Mouse (Mus musculus): ENCODE measurements around the gene Cycs. TPM values are rescaled to one million over a fixed set of nuclear protein-coding genes. Genes with fewer than 3 reads are reported as not detected.

Cycs gene
- polyA plus RNA-seq (2012; rRNA removed): 6.6 and 12.7 TPM in 2 replicates

- Histone ChIP-seq H3K27me3 (replicated peaks; ENCODE audit: control insufficient read depth, insufficient read depth, low read length) (no peaks in the 10 kb centered on the region), H3K4me1 (ENCODE audit: control insufficient read depth, insufficient read depth, low read length) (peaks cover 18% of the 10 kb centered on the region), H3K27ac (ENCODE audit: insufficient read depth, low read depth, low read length) (peak within 1 kb of the TSS; percentile 94), H3K4me3 (ENCODE audit: insufficient read depth, low read depth, low read length) (peak within 1 kb of the TSS; percentile 95), H3K36me3 (ENCODE audit: control insufficient read depth, insufficient read depth, low read length) (peaks cover 9% of the 10 kb centered on the region; the same call in 1 of the 2 replicates)
- DNase-seq: peak; percentile 100
- TF ChIP-seq CTCF (conservative IDR thresholded peaks at IDR 0.05; ENCODE audit: insufficient read depth, insufficient read length, low read depth, low read length): peak; percentile 40; the same call in 1 of the 2 replicates
- peak; percentile 66 for TF ChIP-seq POLR2A (IDR thresholded peaks at IDR 0.05; ENCODE audit: low read depth, low read length)
- under 1% methylated on average over 78 of the region's 78 CpGs for WGBS
Measured at GRCm38 (mm10) chr6:50566141-50566996, at the start of gene Cycs. Gene Cycs, minus strand, starts transcription at chr6:50566538.

DNA sequence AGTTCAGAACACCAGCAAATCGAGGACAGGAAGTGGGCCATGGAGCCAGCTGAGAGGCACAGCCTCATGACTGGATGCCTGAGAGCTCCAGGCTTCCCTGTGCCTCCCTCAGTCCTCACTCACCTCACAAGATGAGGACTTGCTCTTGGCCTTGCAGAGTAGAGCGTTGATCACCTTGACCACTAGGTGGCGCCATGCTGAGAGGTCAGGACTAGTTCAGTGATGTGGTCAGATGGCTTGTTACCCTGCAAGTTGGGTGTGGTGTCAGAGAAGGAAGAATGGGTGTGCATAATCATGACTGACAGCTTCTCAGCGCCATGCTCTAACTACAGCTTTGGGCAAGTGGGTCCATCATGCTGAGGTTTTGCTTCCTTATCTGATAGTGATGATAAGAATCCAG lies 35.3 kb upstream of the Cycs start:
- peak; percentile 37 for DNase-seq
- H3K36me3 ChIP-seq (ENCODE audit: control insufficient read depth, insufficient read depth, low read length): no peaks in the 10 kb centered on the region
- no peaks in the 10 kb centered on the region for H3K4me1 ChIP-seq (ENCODE audit: control insufficient read depth, insufficient read depth, low read length)
- no peak overlapping the region for H3K27ac ChIP-seq (ENCODE audit: insufficient read depth, low read depth, low read length)
- WGBS: 42% methylated on average over 4 of the region's 4 CpGs
- TF ChIP-seq CTCF (conservative IDR thresholded peaks at IDR 0.05; ENCODE audit: insufficient read depth, insufficient read length, low read depth, low read length) (peak; percentile 83), POLR2A (IDR thresholded peaks at IDR 0.05; ENCODE audit: low read depth, low read length) (no peak)
- H3K4me3 ChIP-seq (ENCODE audit: insufficient read depth, low read depth, low read length): no peak overlapping the region
- H3K27me3 ChIP-seq (replicated peaks; ENCODE audit: control insufficient read depth, insufficient read depth, low read length): no peaks in the 10 kb centered on the region

- peak; percentile 43 for DNase-seq
- Histone ChIP-seq H3K4me1 (ENCODE audit: control insufficient read depth, insufficient read depth, low read length) (no peaks in the 10 kb centered on the region), H3K36me3 (ENCODE audit: control insufficient read depth, insufficient read depth, low read length) (no peaks in the 10 kb centered on the region), H3K27ac (ENCODE audit: insufficient read depth, low read depth, low read length) (no peak overlapping the region), H3K27me3 (replicated peaks; ENCODE audit: control insufficient read depth, insufficient read depth, low read length) (no peaks in the 10 kb centered on the region), H3K4me3 (ENCODE audit: insufficient read depth, low read depth, low read length) (no peak overlapping the region)
- TF ChIP-seq POLR2A (IDR thresholded peaks at IDR 0.05; ENCODE audit: low read depth, low read length) (no peak), CTCF (conservative IDR thresholded peaks at IDR 0.05; ENCODE audit: insufficient read depth, insufficient read length, low read depth, low read length) (no peak)
- WGBS: 36% methylated on average over 5 of the region's 5 CpGs
Measured at GRCm38 (mm10) chr6:50598560-50598959, 32.2 kb upstream of the Cycs start.

DNA sequence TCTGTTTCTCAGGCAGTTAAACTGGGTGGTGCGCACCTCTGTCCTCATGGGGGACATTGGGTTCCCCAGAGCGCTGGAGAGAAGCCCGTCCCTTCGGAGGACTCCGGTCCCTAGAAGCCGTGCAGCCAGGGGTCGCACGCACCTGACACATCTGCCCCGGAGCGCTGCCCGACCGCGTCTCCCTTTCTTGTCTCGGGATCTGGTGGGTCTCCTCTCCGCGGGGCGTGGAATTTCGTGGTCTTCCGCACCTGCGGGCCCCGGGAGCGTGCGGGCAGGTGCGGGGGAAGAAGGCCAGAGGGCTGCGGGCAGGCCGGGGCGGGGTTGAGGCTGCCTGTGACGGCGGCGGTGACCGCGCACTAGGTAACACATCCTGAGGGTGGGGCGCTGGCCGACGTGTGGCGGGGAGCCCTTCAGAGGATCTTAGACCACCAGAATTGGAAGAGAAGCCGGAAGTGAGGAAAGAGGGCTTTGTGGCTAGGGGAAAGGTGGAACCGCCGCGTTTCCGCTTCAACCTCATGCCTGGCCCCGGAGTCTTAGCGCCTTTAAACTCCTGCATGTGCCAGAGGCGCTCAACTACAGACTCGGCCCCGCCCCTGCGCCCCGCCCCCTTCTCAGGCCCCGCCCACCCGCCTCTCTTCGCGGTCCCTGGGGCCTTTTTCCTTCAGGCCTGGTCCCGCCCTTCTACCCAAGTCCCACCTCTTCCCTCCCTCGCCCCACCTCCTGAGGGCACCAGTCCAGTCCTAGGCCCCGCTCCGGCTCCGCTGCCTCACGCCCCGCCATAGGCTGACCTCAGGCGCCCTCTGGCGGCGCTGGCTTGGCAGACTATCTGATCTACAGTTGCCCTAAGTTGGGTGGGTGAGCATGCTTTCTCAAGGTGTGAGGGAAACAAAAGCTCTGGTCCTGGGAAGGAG lies 30.2 kb upstream of the Cycs start, which contains the start of gene 4921507P07Rik:
TSS of gene 4921507P07Rik (minus strand) at position 332 of the 911 bp plus-strand sequence.
- no peaks in the 10 kb centered on the region for H3K27me3 ChIP-seq (replicated peaks; ENCODE audit: control insufficient read depth, insufficient read depth, low read length)
- 1% methylated on average over 56 of the region's 62 CpGs for WGBS
- DNase-seq: peak; percentile 97
- no peak within 1 kb of the TSS for H3K27ac ChIP-seq (ENCODE audit: insufficient read depth, low read depth, low read length)
- no peaks in the 10 kb centered on the region for H3K36me3 ChIP-seq (ENCODE audit: control insufficient read depth, insufficient read depth, low read length)
- TF ChIP-seq POLR2A (IDR thresholded peaks at IDR 0.05; ENCODE audit: low read depth, low read length) (no peak), CTCF (conservative IDR thresholded peaks at IDR 0.05; ENCODE audit: insufficient read depth, insufficient read length, low read depth, low read length) (peak; percentile 75)
- H3K4me1 ChIP-seq (ENCODE audit: control insufficient read depth, insufficient read depth, low read length): no peaks in the 10 kb centered on the region
- peak within 1 kb of the TSS; percentile 59 for H3K4me3 ChIP-seq (ENCODE audit: insufficient read depth, low read depth, low read length)

DNA sequence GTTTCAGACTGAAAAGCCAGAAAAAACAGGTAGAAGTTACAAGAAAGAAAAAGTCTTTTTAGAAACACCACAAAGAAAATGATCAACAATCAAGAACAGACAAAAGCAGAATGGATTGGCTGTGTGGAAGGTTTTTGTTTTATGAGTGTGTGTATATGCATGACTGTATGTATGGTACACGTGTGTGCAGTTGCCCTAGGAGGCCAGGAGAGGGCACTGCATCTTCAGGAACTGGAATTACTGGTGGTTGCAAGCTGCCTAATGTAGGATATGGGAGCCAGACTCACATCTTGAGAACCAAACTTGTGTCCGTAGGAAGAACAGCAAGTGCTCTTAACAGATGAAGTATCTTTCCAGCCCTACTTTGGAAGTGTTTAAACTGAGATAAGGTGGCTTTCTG lies 28.0 kb upstream of the Cycs start:
- H3K27me3 ChIP-seq (replicated peaks; ENCODE audit: control insufficient read depth, insufficient read depth, low read length): no peaks in the 10 kb centered on the region
- WGBS: 96% methylated on average over 2 of the region's 2 CpGs
- no peak overlapping the region for H3K27ac ChIP-seq (ENCODE audit: insufficient read depth, low read depth, low read length)
- H3K4me3 ChIP-seq (ENCODE audit: insufficient read depth, low read depth, low read length): no peak overlapping the region
- no peaks in the 10 kb centered on the region for H3K36me3 ChIP-seq (ENCODE audit: control insufficient read depth, insufficient read depth, low read length)
- DNase-seq: no peak
- 0 out of 2 replicates have a peak, but pooled peaks have one; percentile 13 for TF ChIP-seq CTCF (conservative IDR thresholded peaks at IDR 0.05; ENCODE audit: insufficient read depth, insufficient read length, low read depth, low read length)
- no peak for TF ChIP-seq POLR2A (IDR thresholded peaks at IDR 0.05; ENCODE audit: low read depth, low read length)
- no peaks in the 10 kb centered on the region for H3K4me1 ChIP-seq (ENCODE audit: control insufficient read depth, insufficient read depth, low read length)

- TF ChIP-seq CTCF (conservative IDR thresholded peaks at IDR 0.05; ENCODE audit: insufficient read depth, insufficient read length, low read depth, low read length): no peak
- TF ChIP-seq POLR2A (IDR thresholded peaks at IDR 0.05; ENCODE audit: low read depth, low read length): no peak
- DNase-seq: no peak
- Histone ChIP-seq H3K27ac (ENCODE audit: insufficient read depth, low read depth, low read length) (no peak overlapping the region), H3K36me3 (ENCODE audit: control insufficient read depth, insufficient read depth, low read length) (no peaks in the 10 kb centered on the region), H3K4me3 (ENCODE audit: insufficient read depth, low read depth, low read length) (no peak overlapping the region), H3K4me1 (ENCODE audit: control insufficient read depth, insufficient read depth, low read length) (no peaks in the 10 kb centered on the region), H3K27me3 (replicated peaks; ENCODE audit: control insufficient read depth, insufficient read depth, low read length) (no peaks in the 10 kb centered on the region)
- 68% methylated on average over 10 of the region's 10 CpGs for WGBS
Measured at GRCm38 (mm10) chr6:50593334-50593845, 27.1 kb upstream of the Cycs start.

All from kidney, adult 2 months (tissue).